Mouse (Mus musculus): ENCODE results near the gene Atp11a. TPM values are rescaled to one million over a fixed set of nuclear protein-coding genes. Genes with fewer than 3 reads are reported as not detected.

Atp11a gene
- polyA plus RNA-seq, 1 experiment, result 23.2 TPM

DNA sequence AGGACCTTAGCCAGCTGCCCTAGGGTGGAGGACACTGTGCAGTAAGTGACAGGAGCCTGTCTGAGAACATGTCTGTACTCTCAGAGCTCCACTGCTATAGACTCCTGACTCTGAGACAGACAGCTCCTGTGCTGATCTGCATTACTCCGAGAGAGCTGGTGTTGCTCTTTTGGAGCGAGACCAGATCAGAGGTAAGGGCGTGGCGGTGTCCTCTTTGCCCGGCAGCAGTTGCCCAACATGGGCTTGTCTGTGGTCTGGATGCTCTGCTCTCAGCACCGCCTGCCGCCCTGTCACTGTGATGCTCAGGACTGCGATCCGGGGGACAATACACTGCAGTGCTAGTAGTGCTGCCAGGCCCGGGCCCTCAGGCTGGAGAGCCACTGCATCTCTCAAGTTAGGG lies 19.4 kb downstream of the Atp11a start:
- H3K4me1 ChIP-seq (ENCODE audit: control insufficient read depth, insufficient read depth, insufficient read length), result no peaks in the 10 kb centered on the region; the same call in 1 of the 2 replicates
- WGBS, result 86% methylated on average over 10 of the region's 10 CpGs
- no peak for DNase-seq (ENCODE audit: low read depth in 1 of 2, low spot score in 2 of 2)

DNA sequence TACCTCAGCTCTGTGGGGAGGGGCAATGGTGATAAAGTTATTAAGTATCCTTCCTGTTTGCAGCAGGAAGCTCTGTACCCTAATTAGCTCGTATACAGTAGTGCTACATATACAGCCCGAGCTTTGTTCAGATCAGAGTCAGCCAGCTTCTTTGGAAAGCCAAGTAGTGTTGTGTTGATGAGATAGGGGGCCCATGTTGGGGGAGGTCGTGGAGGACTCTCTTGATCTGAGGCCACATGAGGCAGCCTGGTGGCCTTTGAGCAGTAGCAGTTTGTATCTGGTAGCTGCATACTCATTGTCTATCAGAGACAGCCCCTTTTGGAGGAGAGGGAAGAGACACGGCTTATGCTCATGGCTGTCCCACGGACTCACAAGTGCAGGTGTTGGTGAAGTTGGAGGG lies 20.4 kb downstream of the Atp11a start:
- H3K27ac ChIP-seq (ENCODE audit: insufficient read depth, low read length), result no peak overlapping the region

More for the DNA sequence above, 19.4 kb downstream of the Atp11a start:
- H3K27me3 ChIP-seq (ENCODE audit: control insufficient read depth, insufficient read depth, low read length), result no peaks in the 10 kb centered on the region
- TF ChIP-seq CTCF (IDR thresholded peaks at IDR 0.05; ENCODE audit: extremely low read depth, insufficient read depth, insufficient read length, insufficient replicate concordance) (no peak), POLR2A (IDR thresholded peaks at IDR 0.05; ENCODE audit: low read depth, low read length) (no peak)
- H3K36me3 ChIP-seq (ENCODE audit: control insufficient read depth, insufficient read depth, low read length), result no peaks in the 10 kb centered on the region
- H3K27ac ChIP-seq (ENCODE audit: insufficient read depth, low read length), result no peak overlapping the region
- H3K4me3 ChIP-seq (ENCODE audit: extremely low read depth, insufficient read depth, insufficient read length), result no peak overlapping the region

DNA sequence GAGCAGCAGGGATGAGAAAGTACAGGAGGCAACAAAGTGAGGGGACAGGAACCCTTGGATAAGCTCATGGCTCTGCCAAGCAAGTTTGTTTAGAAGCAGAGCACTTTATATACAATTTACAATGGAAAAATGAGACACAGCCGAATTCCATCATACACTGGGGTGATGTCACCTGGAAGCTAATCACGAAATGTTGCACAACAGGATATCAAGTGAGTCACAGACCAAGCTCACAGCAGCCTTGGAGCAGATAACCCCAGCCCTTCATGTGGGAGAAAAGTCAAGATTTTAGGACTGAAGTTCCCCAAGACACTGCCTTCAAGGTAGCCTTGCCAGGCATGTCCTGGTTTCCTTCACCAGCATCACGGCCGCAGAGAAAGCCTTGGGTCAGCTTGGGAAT lies 22.7 kb downstream of the Atp11a start:
- no peak for TF ChIP-seq POLR2A (IDR thresholded peaks at IDR 0.05; ENCODE audit: low read depth, low read length)
- no peak for TF ChIP-seq CTCF (IDR thresholded peaks at IDR 0.05; ENCODE audit: extremely low read depth, insufficient read depth, insufficient read length, insufficient replicate concordance)
- Histone ChIP-seq H3K27ac (ENCODE audit: insufficient read depth, low read length) (no peak overlapping the region), H3K4me1 (ENCODE audit: control insufficient read depth, insufficient read depth, insufficient read length) (no peaks in the 10 kb centered on the region; the same call in 1 of the 2 replicates), H3K27me3 (ENCODE audit: control insufficient read depth, insufficient read depth, low read length) (no peaks in the 10 kb centered on the region), H3K4me3 (ENCODE audit: extremely low read depth, insufficient read depth, insufficient read length) (no peak overlapping the region), H3K36me3 (ENCODE audit: control insufficient read depth, insufficient read depth, low read length) (no peaks in the 10 kb centered on the region)
- 77% methylated on average over 4 of the region's 4 CpGs for WGBS
- no peak for DNase-seq (ENCODE audit: low read depth in 1 of 2, low spot score in 2 of 2)

More for the DNA sequence above, 20.4 kb downstream of the Atp11a start:
- no peaks in the 10 kb centered on the region for H3K27me3 ChIP-seq (ENCODE audit: control insufficient read depth, insufficient read depth, low read length)
- H3K36me3 ChIP-seq (ENCODE audit: control insufficient read depth, insufficient read depth, low read length), result no peaks in the 10 kb centered on the region
- no peaks in the 10 kb centered on the region; the same call in 1 of the 2 replicates for H3K4me1 ChIP-seq (ENCODE audit: control insufficient read depth, insufficient read depth, insufficient read length)
- no peak for TF ChIP-seq CTCF (IDR thresholded peaks at IDR 0.05; ENCODE audit: extremely low read depth, insufficient read depth, insufficient read length, insufficient replicate concordance)
- TF ChIP-seq POLR2A (IDR thresholded peaks at IDR 0.05; ENCODE audit: low read depth, low read length), result no peak
- no peak for DNase-seq (ENCODE audit: low read depth in 1 of 2, low spot score in 2 of 2)
- no peak overlapping the region for H3K4me3 ChIP-seq (ENCODE audit: extremely low read depth, insufficient read depth, insufficient read length)
- 70% methylated on average over 5 of the region's 5 CpGs for WGBS

DNA sequence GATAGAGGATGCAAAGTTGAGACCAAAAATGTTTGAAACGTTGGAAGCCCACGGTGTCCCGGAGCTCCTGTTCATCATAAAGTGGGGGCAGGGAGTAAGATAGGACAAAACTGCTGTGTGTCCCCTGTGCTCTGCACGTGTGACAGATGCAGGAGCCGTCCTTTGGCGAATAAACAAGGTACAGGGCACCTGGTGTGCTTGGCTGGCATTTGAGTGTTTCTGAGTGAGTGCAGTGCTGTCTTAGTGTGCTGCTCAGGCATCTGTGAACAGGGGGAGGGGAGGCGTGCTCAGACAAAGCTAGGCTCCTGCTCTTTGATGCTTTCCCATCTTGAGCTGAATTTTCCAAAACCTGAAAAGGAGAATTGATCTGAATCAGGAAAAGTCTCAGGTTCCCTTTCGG lies 28.7 kb downstream of the Atp11a start:
- Histone ChIP-seq H3K4me1 (ENCODE audit: control insufficient read depth, insufficient read depth, insufficient read length) (no peaks in the 10 kb centered on the region; the same call in 1 of the 2 replicates), H3K27me3 (ENCODE audit: control insufficient read depth, insufficient read depth, low read length) (no peaks in the 10 kb centered on the region), H3K36me3 (ENCODE audit: control insufficient read depth, insufficient read depth, low read length) (no peaks in the 10 kb centered on the region), H3K27ac (ENCODE audit: insufficient read depth, low read length) (no peak overlapping the region), H3K4me3 (ENCODE audit: extremely low read depth, insufficient read depth, insufficient read length) (no peak overlapping the region)
- TF ChIP-seq CTCF (IDR thresholded peaks at IDR 0.05; ENCODE audit: extremely low read depth, insufficient read depth, insufficient read length, insufficient replicate concordance), result no peak
- no peak for DNase-seq (ENCODE audit: low read depth in 1 of 2, low spot score in 2 of 2)
- 89% methylated on average over 8 of the region's 8 CpGs for WGBS

DNA sequence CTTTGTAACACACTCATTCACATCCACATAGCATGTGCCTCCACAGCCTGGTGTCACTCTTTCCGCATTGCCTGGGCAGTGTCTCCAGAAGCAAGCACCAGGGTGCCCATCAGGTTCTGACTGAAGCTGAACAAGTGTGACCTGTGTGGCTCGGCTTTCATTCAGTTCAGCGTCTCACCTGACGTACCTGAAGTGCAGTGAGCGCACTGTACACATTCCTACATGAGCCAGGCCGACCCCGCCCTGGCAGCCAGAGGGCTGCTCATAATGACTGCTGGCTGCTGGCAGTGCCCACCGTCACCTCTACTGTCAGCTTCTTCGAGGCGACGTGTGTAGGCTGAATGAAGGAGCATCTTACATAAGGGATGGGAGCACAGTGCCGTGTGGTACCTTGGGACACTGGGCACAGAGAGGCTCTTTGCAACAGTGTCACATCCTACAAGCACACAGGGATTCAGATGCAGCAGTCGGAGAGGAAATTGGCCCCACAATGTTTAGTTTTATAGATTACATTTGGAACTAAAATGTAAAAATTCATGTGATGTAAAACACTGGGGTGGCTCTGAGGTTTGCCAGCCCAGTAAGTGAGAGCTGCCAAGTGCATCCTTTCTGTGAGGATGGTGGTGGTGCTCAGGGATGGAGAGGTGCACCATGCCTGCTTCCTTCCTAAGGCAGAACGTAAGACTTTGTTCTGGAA lies 29.6 kb downstream of the Atp11a start:
- H3K27me3 ChIP-seq (ENCODE audit: control insufficient read depth, insufficient read depth, low read length), result no peaks in the 10 kb centered on the region
- TF ChIP-seq CTCF (IDR thresholded peaks at IDR 0.05; ENCODE audit: extremely low read depth, insufficient read depth, insufficient read length, insufficient replicate concordance) (no peak), POLR2A (IDR thresholded peaks at IDR 0.05; ENCODE audit: low read depth, low read length) (no peak)
- 89% methylated on average over 14 of the region's 14 CpGs for WGBS
- DNase-seq (ENCODE audit: low read depth in 1 of 2, low spot score in 2 of 2), result no peak
- no peak overlapping the region for H3K27ac ChIP-seq (ENCODE audit: insufficient read depth, low read length)
- H3K4me1 ChIP-seq (ENCODE audit: control insufficient read depth, insufficient read depth, insufficient read length), result no peaks in the 10 kb centered on the region
- no peak overlapping the region for H3K4me3 ChIP-seq (ENCODE audit: extremely low read depth, insufficient read depth, insufficient read length)
- no peaks in the 10 kb centered on the region for H3K36me3 ChIP-seq (ENCODE audit: control insufficient read depth, insufficient read depth, low read length)

DNA sequence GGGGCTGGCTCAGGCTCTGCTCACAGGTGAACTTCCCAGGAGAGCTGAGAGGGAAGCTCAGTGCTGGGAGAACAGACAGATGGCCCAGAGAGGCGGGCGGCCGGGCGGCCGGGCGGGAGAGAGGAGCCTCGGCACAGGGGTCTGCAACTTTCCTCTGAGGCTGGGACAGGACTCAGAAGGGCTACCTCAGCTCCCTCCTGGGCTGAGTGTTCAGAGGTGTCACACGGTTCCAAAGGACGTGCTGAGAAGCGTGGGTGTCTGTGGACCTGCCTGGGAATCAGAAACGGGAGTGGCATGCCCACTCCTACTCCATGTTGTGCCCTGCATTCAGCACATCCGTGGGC lies 30.1 kb downstream of the Atp11a start:
- no peaks in the 10 kb centered on the region for H3K27me3 ChIP-seq (ENCODE audit: control insufficient read depth, insufficient read depth, low read length)
- 90% methylated on average over 12 of the region's 12 CpGs for WGBS

DNA sequence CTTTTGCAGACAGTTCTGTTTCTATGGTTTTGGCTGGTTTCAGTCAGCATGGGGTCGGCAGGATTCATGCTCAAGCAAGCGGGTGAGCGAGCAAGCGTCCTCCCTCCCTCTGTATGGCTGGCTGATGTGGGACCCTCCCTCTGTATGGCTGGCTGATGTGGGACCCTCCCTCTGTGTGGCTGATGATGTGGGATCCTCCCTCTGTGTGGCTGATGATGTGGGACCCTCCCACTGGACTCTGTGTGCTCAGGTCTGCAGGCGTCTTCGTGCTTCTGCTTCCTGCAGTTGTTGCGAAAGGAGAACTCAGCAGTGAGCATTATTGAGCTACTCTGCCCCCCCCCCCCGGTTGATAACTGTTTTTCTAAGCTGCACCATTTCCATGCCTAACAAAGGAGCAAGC lies 30.6 kb downstream of the Atp11a start:
- TF ChIP-seq POLR2A (IDR thresholded peaks at IDR 0.05; ENCODE audit: low read depth, low read length), result no peak
- TF ChIP-seq CTCF (IDR thresholded peaks at IDR 0.05; ENCODE audit: extremely low read depth, insufficient read depth, insufficient read length, insufficient replicate concordance), result no peak
- no peak for DNase-seq (ENCODE audit: low read depth in 1 of 2, low spot score in 2 of 2)
- whole genome bisulfite sequencing, result 47% methylated on average over 8 of the region's 8 CpGs
- Histone ChIP-seq H3K27me3 (ENCODE audit: control insufficient read depth, insufficient read depth, low read length) (no peaks in the 10 kb centered on the region), H3K36me3 (ENCODE audit: control insufficient read depth, insufficient read depth, low read length) (no peaks in the 10 kb centered on the region), H3K4me3 (ENCODE audit: extremely low read depth, insufficient read depth, insufficient read length) (no peak overlapping the region), H3K27ac (ENCODE audit: insufficient read depth, low read length) (no peak overlapping the region), H3K4me1 (ENCODE audit: control insufficient read depth, insufficient read depth, insufficient read length) (no peaks in the 10 kb centered on the region)

More for the DNA sequence above, 30.1 kb downstream of the Atp11a start:
- H3K36me3 ChIP-seq (ENCODE audit: control insufficient read depth, insufficient read depth, low read length), result no peaks in the 10 kb centered on the region
- H3K4me3 ChIP-seq (ENCODE audit: extremely low read depth, insufficient read depth, insufficient read length), result no peak overlapping the region
- H3K27ac ChIP-seq (ENCODE audit: insufficient read depth, low read length), result no peak overlapping the region
- no peak for DNase-seq (ENCODE audit: low read depth in 1 of 2, low spot score in 2 of 2)
- no peak for TF ChIP-seq CTCF (IDR thresholded peaks at IDR 0.05; ENCODE audit: extremely low read depth, insufficient read depth, insufficient read length, insufficient replicate concordance)
- no peak for TF ChIP-seq POLR2A (IDR thresholded peaks at IDR 0.05; ENCODE audit: low read depth, low read length)
- H3K4me1 ChIP-seq (ENCODE audit: control insufficient read depth, insufficient read depth, insufficient read length), result no peaks in the 10 kb centered on the region

All from spleen, adult 2 months (tissue).